Mouse (Mus musculus) frontal cortex, adult (tissue): ENCODE data around the gene Flad1.
A peak's percentile ranks its signal among the peaks of the same experiment; 100 is the strongest.

Source experiments
- ATAC-seq: cut with Nextera tagmentation; 2 replicates; pipeline ENCODE4 v1.9.2; 2017; ENCODE audit warnings: mild to moderate bottlenecking, moderate library complexity, mixed read lengths; ENCODE audit not compliant: low TSS enrichment

Gene Flad1

DNA sequence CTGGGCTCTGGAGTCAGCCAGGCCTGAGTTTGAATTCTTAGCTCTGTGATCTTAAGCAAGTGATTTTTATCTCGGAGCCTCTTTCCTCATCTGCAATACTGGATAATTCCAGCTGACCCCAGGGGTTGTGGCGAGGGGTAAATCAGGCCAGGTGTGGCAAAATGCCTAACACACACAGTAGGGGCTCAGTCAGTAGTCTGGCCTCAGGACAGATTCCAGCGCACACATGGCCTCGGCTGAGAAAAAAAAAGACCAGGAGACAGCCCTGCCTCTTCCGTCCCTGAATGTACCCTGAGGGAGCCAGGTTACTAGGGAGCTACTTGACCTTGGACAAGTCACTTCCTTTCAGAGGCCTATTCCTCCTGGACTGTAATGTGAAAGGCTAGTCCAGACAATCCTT, 28.7 kb downstream of the Flad1 start:
- ATAC-seq = no peak

- ATAC-seq = no peak
Measured at GRCm38 (mm10) chr3:89382033-89382882, 29.4 kb downstream of the Flad1 start.

DNA sequence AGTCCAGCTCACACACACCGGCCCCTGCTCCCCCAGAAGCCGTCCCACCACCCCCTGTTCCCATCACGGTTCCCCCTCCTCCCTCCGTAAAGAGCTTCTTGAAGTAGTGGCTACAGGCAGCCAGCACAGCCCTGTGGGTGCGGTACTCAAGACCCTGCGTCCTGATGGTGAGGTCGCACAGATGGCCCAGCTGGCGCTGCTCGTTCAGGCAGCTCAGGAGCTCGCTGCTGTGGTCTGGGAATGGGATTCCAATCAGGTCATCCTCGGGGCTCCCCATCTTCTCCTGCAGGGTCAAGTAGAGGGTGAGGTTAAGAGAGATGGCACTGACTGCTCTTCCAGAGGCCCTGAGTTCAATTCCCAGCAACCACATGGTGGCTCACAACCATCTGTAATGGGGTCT, 30.4 kb downstream of the Flad1 start:
- ATAC-seq = no peak

GRCm38 (mm10) chr3:89380711-89381110, 31.0 kb downstream of the Flad1 start:
- ATAC-seq = no peak

DNA sequence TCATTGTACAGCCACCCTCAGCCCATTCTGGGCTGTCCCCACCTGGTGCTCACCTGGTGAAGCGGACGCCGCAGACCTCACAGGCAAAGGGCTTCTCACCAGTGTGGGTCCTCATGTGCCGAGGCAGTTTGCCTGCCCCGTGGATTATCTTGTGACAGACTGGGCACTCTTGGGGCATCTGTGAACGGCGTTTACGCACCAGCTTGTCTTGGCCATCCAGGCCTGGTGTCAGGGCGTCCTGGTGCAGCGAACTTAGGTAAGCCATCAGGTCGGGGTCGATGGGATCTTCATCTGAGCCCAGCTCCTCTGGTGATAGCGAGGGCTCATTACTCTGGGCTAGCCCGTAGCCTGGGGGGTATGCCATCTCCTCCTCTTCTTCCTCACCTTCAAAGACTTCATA, 31.4 kb downstream of the Flad1 start:
- ATAC-seq = no peak

GRCm38 (mm10) chr3:89379388-89380131, 32.1 kb downstream of the Flad1 start:
- ATAC-seq = no peak

DNA sequence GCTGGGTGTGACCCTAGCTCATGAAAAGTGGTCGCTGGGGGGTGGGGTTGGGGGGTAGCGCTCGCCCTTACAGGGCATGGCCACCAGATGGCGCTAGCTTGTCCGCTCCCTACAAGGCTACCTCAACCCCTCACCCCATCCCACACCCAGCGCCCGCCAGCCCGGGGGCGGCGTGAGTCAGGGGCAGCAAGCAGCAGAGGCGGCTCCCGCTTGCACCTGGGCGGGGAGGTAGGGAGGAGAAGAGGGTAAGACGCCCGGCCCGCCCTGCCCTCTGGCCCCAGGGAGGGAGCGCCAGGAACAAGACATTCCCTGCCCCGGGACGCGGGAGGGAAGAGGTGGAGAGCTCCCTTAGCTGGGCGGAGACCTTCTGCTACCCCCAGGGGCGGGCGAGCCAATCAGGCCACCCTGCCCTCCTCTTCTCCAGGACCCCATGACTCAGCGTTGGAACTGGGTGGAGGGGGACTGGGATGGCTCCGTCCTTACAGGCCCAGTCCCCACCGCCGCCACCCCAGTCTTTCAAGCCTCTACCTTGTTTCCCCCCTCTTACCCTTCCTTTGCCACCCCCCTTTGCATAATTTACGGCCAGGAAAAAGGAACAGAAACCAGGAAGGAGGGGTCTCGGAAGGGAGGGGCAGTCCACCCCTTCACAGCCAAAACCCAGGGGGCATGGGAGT, 33.1 kb downstream of the Flad1 start:
- ATAC-seq = peak; percentile 80

DNA sequence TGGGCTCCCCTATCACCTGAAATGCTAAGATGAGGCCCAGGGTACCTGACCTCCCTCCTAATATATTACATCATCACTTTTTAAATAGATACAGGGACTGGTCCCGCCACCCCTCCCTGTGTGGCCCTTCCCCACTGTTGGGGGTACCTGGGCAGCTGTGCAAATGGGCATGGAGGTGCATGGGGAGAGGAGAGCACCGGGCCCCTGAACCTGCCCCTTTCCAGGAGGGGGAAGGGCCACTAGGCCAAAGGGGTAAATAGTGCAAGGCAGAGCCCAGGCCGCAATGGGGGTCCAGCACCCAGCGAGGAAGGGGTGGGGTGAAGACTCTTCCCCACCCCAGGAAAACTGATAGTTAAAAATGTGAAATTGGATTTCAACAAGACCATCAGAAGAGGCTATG, 33.8 kb downstream of the Flad1 start:
- no peak for ATAC-seq

DNA sequence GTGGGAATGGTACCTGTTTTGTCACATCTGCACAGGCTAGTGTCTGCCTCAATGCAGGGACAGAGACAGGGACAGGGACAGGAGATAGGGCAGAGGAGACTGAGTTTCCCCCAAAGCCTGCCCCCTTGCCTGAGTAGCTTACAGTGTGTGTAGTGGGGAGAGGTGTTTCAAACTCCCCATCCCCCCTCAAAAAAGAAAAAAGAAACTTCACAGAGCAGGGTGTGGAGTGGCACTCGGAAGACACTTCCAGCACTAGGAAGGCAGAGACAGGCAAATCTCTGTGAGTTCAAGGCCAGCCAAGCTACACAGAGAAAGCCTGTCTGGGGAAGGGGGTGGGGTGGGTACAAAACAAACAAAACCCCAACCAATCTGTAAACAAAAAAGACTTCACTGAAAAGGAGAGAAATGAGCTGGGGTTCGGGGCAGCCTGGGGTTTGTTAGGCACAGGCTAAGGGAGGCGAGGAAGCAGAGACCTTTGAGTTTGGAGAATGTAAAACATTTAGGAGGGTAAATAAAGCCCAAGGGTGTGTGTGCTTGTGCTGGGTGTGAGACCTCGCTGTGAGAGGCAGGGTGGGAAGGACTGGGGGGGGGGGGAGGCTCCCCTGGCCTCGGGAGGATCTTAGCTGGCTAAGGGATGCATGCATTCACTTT, 38.0 kb downstream of the Flad1 start:
- no peak for ATAC-seq

GRCm38 (mm10) chr3:89367338-89367737, 44.3 kb downstream of the Flad1 start:
- no peak for ATAC-seq

GRCm38 (mm10) chr3:89365486-89366414, 45.9 kb downstream of the Flad1 start:
- ATAC-seq = no peak

GRCm38 (mm10) chr3:89365153-89365485, 46.6 kb downstream of the Flad1 start, which contains the start of gene Dcst1:
TSS of gene Dcst1 (minus strand) at chr3:89365253.
- ATAC-seq = no peak

DNA sequence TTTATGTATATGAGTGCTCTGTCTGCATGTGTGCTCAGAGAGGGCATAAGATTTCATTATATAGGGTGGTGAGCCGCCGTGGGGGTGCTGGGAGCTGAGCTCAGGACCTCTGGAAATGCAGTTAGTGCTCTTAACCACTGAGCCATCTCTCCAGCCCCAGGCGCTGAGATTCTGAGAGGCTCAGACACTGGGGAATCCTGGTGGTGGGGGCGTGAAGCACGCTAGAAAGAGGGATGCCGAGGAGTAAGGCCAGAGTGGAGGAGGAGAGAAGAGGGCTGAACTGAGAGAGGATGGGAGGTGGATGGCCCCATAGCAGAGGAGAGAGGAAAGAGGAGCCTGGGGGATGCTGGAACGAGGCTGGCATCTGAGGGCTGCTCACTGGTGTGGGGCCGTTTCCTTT, 47.0 kb downstream of the Flad1 start:
- peak; percentile 55; the same call in 1 of the 2 replicates for ATAC-seq

- no peak for ATAC-seq
Measured at GRCm38 (mm10) chr3:89361675-89362074, 50.0 kb downstream of the Flad1 start, which contains the start of gene Dcst2. TSS of gene Dcst2 (plus strand) at chr3:89361975.

DNA sequence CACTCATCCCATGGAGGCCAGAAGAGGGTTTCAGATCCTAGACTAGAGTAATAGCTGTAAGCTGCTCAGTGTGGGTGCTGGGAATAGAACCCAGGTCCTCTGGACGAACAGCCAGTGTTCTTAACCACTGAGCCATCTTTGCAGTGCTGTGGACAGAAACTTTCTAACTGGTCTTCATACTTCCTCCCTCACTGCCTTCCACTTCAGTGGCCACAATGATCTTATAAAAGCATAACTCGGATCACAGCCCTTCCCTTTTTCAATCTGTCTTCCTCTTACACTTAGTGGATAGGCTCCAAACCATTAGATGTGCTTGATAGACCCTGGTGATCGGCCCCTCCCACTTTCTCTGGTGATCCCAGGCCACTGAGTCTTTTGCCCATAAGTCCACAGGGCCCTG, 51.4 kb downstream of the Flad1 start:
- ATAC-seq = no peak

DNA sequence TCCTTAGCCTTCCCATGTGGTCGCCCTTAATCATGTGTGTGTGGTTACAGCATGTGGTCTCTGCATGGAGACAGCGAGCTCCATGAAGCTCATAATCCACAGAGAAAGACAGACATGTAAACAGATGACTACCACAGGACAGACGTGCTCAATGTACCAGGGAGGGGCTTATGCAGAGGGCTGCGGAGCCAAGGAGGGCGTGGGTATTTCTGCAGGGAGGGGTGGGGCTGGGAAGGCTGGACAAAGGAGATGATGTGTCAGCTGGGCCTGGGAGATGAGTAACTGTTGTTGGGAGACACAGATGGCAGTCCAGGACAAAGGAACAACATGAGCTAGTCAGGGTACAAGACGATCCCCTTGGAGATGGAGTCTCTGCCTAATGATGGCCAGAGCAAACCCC, 52.0 kb downstream of the Flad1 start:
- ATAC-seq = peak; percentile 8; the same call in 1 of the 2 replicates

GRCm38 (mm10) chr3:89356029-89356428, 55.6 kb downstream of the Flad1 start:
- no peak for ATAC-seq

DNA sequence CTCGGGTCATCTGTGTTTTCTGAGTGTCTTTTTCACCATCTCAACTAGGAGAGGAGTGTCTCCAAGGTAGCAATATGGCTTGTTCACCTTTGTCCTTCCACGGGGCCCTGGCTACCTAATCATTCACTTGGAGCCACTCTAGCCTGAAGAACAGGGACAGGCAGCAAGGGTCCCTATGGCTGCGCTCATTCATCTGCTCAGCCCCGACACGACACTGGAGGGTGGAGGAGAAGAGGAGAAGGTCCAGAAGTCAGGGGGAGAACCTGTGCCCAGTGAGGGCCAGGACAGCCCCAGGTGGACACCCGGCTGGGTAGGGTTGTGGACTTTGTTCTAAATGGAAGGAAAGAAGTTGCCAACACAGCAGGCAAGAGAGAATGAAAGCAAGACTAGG, 56.2 kb downstream of the Flad1 start:
- no peak for ATAC-seq

DNA sequence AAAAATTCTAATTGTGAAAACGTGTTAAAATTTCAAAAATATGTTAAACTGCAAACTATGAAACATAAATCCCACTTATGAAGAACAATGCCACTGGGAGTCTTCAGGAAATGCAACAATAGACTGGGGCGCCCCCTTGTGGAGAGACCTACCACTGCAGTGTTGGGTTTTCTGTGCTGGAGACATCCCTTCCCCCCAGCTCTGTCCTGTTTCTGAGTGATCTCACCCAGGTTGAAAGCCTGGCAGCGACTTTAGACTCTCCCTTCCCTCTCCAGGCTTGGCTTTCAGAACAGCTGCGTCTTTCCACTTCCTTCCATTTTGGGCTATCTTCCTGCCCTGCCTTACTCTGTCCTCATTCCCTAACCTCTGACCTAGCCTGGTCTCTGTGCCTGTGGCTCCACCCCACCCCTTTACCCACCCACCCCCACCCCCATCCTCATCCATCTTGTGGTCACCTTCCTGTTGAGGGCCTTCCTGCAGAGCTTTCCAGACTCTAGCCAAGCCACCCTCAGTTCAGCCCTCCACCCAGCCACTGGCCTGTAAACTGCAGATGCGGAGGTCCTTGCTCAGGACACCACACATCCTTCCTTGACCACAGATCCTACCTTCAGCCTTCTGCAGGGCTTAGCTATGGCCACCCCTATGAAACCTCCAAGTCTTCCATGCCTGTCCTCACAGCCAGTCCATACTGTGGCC, 56.7 kb downstream of the Flad1 start:
- ATAC-seq = peak; percentile 53

- ATAC-seq = no peak
Measured at GRCm38 (mm10) chr3:89351271-89351670, 60.4 kb downstream of the Flad1 start.
